Mouse (Mus musculus) liver, adult 2 months (tissue): ENCODE results near the gene Ear14. TPM values are rescaled to one million over a fixed set of nuclear protein-coding genes. Genes with fewer than 3 reads are reported as not detected.
"Not testable (repeated sequence)": the region's sequence is repeated elsewhere in the genome, so short reads cannot be mapped to it uniquely, and the experiment has no call there.

Experiments
- DNase-seq: peaks from one replicate; pipeline ENCODE4 v3.0.0-alpha.2; 2011; ENCODE audit warnings: low read depth, low spot score; ENCODE audit errors: extremely low read depth
- H3K27ac ChIP-seq: fragments of 200-500 bp; replicated peaks from 2 replicates; pipeline ENCODE4 v1.5.1; 2012; ENCODE audit warnings: low read depth, mild to moderate bottlenecking, control low read depth, inconsistent platforms, low read length; ENCODE audit not compliant: insufficient read depth
- H3K27me3 ChIP-seq: fragments of 200-500 bp; 2 replicates; pipeline ENCODE4 v1.6.1; 2012; ENCODE audit warnings: mild to moderate bottlenecking, moderate library complexity, low read length, inconsistent platforms; ENCODE audit not compliant: control insufficient read depth, insufficient read depth
- H3K36me3 ChIP-seq: fragments of 200-500 bp; 2 replicates; pipeline ENCODE4 v1.6.1; 2012; ENCODE audit warnings: low read length, inconsistent platforms; ENCODE audit not compliant: control insufficient read depth, insufficient read depth
- H3K4me1 ChIP-seq: fragments of 200-500 bp; 2 replicates; pipeline ENCODE4 v1.6.1; 2011; ENCODE audit warnings: low read length; ENCODE audit not compliant: control insufficient read depth, insufficient read depth
- H3K4me3 ChIP-seq: fragments of 200-500 bp; 2 replicates; pipeline ENCODE4 v1.5.1; 2011; ENCODE audit warnings: low read depth, mild to moderate bottlenecking, control low read depth, low read length, moderate library complexity; ENCODE audit not compliant: insufficient read depth
- H3K79me2 ChIP-seq: fragments of 200-500 bp; 2 replicates; pipeline ENCODE4 v1.6.1; 2012; ENCODE audit warnings: inconsistent platforms, mild to moderate bottlenecking, low read length, moderate library complexity; ENCODE audit not compliant: control insufficient read depth, insufficient read depth
- H3K9ac ChIP-seq: fragments of 200-500 bp; 2 replicates; pipeline ENCODE4 v1.6.1; 2012; ENCODE audit warnings: low read depth, mild to moderate bottlenecking, control low read depth, inconsistent platforms, low read length
- CTCF ChIP-seq: fragments of 200-500 bp; IDR thresholded peaks from 2 replicates; pipeline ENCODE4 v1.5.1; 2011; ENCODE audit warnings: low read depth, low read length, control low read depth
- POLR2A ChIP-seq: fragments of 200-500 bp; IDR thresholded peaks from 2 replicates; pipeline ENCODE4 v1.6.1; 2011; ENCODE audit warnings: low read length, control low read depth; ENCODE audit not compliant: insufficient read depth; ENCODE audit errors: extremely low read depth
- WGBS: fragments of 180-500 bp; shearing (Covaris S2); methylation state at CpG from one replicate; pipeline ENCODE4 v1.1.7; 2018; 5-methylcytosine and 5-hydroxymethylcytosine counted together
- polyA plus RNA-seq: library from polyadenylated mRNA; depleted of rRNA; stranded (reverse); fragments of >200 nt; gene quantifications from 2 replicates; pipeline ENCODE4 v1.2.3, GENCODE M21; 2012
- total RNA-seq: library from RNA; depleted of rRNA; stranded (reverse); fragments of >200 nt; gene quantifications from 2 replicates; pipeline ENCODE4 v1.2.3, GENCODE M21; 2014

The Ear14 gene
- total and polyA plus RNA-seq, 2 experiments: not detected

DNA sequence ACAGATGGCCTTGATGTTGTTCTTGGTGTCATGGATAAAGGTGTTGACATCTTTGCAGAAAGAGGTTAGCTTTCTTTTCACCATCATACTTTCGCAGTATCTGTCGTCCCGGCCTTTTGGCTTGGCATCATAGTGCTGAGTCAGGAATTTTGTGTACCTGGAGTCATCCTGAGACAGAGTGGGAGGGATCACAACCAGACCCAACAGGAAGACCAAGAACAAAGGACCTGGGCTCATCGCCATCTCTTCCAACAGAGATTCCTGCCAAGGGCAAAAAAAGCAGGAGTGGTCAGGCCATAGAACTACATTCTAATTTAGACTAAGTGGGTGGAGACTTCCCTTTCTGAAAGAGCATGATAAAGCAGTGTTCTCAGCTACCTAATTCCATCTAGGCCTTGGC is 7.5 kb upstream of the Ear14 start:
- TF ChIP-seq POLR2A: no peak
- no peak for TF ChIP-seq CTCF

DNA sequence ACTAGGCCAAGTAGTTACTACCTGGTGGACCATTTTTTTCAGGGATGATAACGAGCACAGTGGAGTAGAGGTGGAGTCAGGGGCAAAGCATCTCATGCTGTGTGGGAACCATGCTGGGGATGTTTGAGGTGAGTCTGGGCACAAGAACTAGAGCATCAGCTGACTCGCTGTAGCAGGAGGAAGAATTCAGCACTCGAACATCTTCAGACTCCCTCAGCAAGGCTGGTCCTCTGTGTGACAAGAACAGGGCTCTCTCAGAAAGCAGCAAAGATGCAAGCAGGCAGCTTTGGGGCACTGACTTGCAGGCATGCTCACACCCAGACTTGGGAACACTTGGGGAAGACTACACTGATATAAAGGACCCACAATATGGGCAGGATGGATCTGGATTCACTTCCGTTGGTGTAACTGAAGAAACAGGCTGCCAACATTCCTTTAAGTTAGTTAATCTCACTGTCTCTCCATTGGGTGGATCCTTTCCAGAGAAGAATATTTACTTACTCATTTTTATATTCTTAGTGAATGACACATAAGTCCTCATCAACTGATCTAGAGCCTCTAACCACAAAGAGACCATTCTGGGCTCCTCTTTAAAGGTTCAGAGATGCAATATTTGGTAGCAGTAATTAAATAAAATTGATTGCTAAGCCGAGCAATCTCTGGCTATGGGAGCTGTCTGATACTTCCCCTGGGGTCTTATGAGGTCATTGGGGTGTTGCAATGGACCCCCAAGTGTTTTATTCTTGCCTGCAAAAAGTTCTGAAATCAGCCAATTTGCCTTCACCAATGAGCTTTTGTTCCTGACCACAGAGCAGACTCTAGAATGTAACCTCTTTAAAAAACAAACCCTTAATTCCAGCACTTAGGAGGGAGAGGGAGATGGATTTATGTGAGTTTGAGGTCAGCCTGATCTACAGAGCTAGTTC is 3.8 kb upstream of the Ear14 start, which contains the start of gene Ang2:
Gene Ang2, minus strand, starts transcription at position 51 of the 926 bp plus-strand sequence.
- no peaks in the 10 kb centered on the region for H3K79me2 ChIP-seq

More for the DNA sequence above, 7.5 kb upstream of the Ear14 start:
- Histone ChIP-seq H3K79me2 (no peaks in the 10 kb centered on the region), H3K27me3 (no peaks in the 10 kb centered on the region), H3K27ac (no peak overlapping the region), H3K9ac (no peak overlapping the region), H3K4me3 (no peak overlapping the region), H3K36me3 (no peaks in the 10 kb centered on the region), H3K4me1 (no peaks in the 10 kb centered on the region)
- no peak for DNase-seq
- WGBS: 80% methylated on average over 4 of the region's 4 CpGs

GRCm38 (mm10) chr14:51200054-51200453 is 3.1 kb upstream of the Ear14 start:
- H3K36me3 ChIP-seq: no peaks in the 10 kb centered on the region
- 86% methylated on average over 2 of the region's 2 CpGs for WGBS

More for the DNA sequence above, 3.8 kb upstream of the Ear14 start, which contains the start of gene Ang2:
- H3K4me1 ChIP-seq: no peaks in the 10 kb centered on the region
- H3K36me3 ChIP-seq: no peaks in the 10 kb centered on the region
- H3K27me3 ChIP-seq: no peaks in the 10 kb centered on the region
- H3K27ac ChIP-seq: no peak within 1 kb of the TSS
- 82% methylated on average over 5 of the region's 5 CpGs for WGBS
- TF ChIP-seq POLR2A (no peak), CTCF (no peak)
- H3K9ac ChIP-seq: no peak within 1 kb of the TSS
- no peak within 1 kb of the TSS for H3K4me3 ChIP-seq
- DNase-seq: no peak

DNA sequence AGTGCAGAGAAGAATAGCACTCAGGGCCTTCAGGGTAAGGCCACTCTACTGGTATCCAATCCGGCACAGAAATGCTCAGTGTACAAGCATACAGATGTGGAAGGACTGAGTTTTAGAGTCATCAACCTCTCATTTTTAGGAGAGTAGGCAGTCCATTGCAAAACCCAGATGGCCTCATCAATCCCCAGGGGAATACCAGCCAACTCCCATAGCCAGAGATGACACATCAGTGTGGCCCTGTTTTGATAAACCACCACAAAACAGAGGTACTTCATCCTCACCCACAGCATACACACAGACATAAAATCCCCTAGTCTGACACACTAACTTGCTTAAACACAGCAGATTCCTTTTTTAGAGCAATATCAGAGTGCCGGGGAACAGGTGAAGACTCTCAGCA is 2.7 kb upstream of the Ear14 start:
- DNase-seq: no peak
- H3K36me3 ChIP-seq: no peaks in the 10 kb centered on the region
- H3K27ac ChIP-seq: no peak overlapping the region
- H3K4me1 ChIP-seq: no peaks in the 10 kb centered on the region
- no peaks in the 10 kb centered on the region for H3K27me3 ChIP-seq
- TF ChIP-seq POLR2A (no peak), CTCF (no peak)
- H3K9ac ChIP-seq: no peak overlapping the region
- H3K79me2 ChIP-seq: no peaks in the 10 kb centered on the region
- WGBS: 93% methylated on average over 2 of the region's 2 CpGs
- H3K4me3 ChIP-seq: no peak overlapping the region

More at GRCm38 (mm10) chr14:51200054-51200453, 3.1 kb upstream of the Ear14 start:
- H3K4me3 ChIP-seq: no peak overlapping the region
- no peaks in the 10 kb centered on the region for H3K27me3 ChIP-seq
- no peaks in the 10 kb centered on the region for H3K4me1 ChIP-seq
- TF ChIP-seq CTCF (no peak), POLR2A (no peak)
- H3K9ac ChIP-seq: no peak overlapping the region
- no peaks in the 10 kb centered on the region for H3K79me2 ChIP-seq
- H3K27ac ChIP-seq: no peak overlapping the region
- no peak for DNase-seq

- not testable (repeated sequence) for H3K9ac ChIP-seq, H3K4me1 ChIP-seq, H3K4me3 ChIP-seq, H3K27ac ChIP-seq, DNase-seq, H3K36me3 ChIP-seq, H3K79me2 ChIP-seq, H3K27me3 ChIP-seq
- WGBS: 84% methylated on average over 3 of the region's 3 CpGs
These were observed 16.9 kb downstream of the Ear14 start for GRCm38 (mm10) chr14:51220075-51220474.

DNA sequence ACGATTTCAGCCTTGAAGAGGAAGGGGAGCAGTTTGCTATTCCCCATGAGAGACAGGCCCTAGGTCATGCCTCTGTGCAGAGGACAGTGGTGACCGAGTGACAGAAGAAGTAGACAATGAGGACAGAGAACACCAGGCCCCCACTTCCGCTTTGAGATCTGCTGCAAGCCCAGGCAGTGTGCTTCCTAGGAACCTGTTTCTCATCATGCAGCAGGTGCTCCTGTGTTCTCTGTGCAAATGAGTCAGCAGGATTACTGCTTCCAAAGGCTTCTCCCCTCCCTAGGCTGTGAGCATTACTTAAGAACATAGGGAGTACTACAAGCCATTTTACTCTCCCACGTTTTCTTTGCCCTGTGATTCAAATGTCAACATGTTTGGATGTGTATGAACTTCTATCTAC is 26.5 kb downstream of the Ear14 start:
- not testable (repeated sequence) for H3K9ac ChIP-seq, H3K79me2 ChIP-seq, DNase-seq, H3K4me3 ChIP-seq, H3K27ac ChIP-seq, H3K27me3 ChIP-seq, H3K4me1 ChIP-seq, H3K36me3 ChIP-seq
- 53% methylated on average over 4 of the region's 4 CpGs for WGBS

- not testable (repeated sequence) for H3K9ac ChIP-seq, H3K4me1 ChIP-seq, H3K27me3 ChIP-seq, H3K27ac ChIP-seq, H3K79me2 ChIP-seq, H3K36me3 ChIP-seq, H3K4me3 ChIP-seq
- WGBS: 65% methylated on average over 1 of the region's 1 CpGs
- DNase-seq: peak; percentile 3
These were observed 34.3 kb downstream of the Ear14 start for GRCm38 (mm10) chr14:51237488-51237887.
